Mouse (Mus musculus): ENCODE data around the gene 9930111J21Rik2. TPM values are rescaled to one million over a fixed set of nuclear protein-coding genes. Genes with fewer than 3 reads are reported as not detected.
"Not testable (repeated sequence)": the region's sequence is repeated elsewhere in the genome, so short reads cannot be mapped to it uniquely, and the experiment has no call there.

The 9930111J21Rik2 gene
- total and polyA plus RNA-seq, 2 experiments: 0.44 to 4.0 TPM

DNA sequence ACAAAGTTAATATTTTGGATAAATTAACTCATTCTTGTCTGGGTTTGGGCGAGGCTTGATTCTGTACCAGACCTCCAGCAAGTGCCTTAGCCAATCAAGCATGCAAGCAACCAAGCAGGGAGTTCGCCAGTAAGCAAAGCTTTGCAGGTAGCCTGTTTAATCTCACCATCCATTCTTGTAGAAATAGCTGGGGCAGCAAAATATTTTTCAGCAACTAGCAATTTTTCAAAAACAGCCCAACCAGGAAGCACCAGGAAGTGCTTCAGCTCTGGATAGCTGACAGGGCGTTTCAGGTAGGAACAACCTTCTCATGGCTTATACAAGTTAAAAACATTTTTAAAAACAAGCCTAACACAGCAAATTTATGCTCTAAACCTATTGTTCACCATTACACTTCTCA lies 30.8 kb upstream of the 9930111J21Rik2 start:
- no peaks in the 10 kb centered on the region for H3K36me3 ChIP-seq (ENCODE audit: control insufficient read depth, insufficient read depth, low read length)
- H3K79me2 ChIP-seq (ENCODE audit: control insufficient read depth, insufficient read depth, low read length): no peaks in the 10 kb centered on the region; the same call in 1 of the 2 replicates
- H3K27ac ChIP-seq (replicated peaks; ENCODE audit: insufficient read depth, low read depth, low read length): no peak overlapping the region; the same call in 1 of the 2 replicates
- H3K4me1 ChIP-seq (ENCODE audit: control insufficient read depth, insufficient read depth, low read length): peaks cover 27% of the 10 kb centered on the region
- DNase-seq (ENCODE audit: extremely low read depth, low read depth, low spot score): no peak
- no peak overlapping the region for H3K9ac ChIP-seq (ENCODE audit: low read depth, low read length)
- 88% methylated on average over 3 of the region's 3 CpGs for WGBS
- no peaks in the 10 kb centered on the region for H3K27me3 ChIP-seq (ENCODE audit: control insufficient read depth, insufficient read depth, low read length)
- TF ChIP-seq POLR2A (IDR thresholded peaks at IDR 0.05; ENCODE audit: extremely low read depth, insufficient read depth, low read length) (no peak), CTCF (IDR thresholded peaks at IDR 0.05; ENCODE audit: low read depth, low read length) (no peak)
- H3K4me3 ChIP-seq (ENCODE audit: insufficient read depth, low read depth, low read length): no peak overlapping the region

DNA sequence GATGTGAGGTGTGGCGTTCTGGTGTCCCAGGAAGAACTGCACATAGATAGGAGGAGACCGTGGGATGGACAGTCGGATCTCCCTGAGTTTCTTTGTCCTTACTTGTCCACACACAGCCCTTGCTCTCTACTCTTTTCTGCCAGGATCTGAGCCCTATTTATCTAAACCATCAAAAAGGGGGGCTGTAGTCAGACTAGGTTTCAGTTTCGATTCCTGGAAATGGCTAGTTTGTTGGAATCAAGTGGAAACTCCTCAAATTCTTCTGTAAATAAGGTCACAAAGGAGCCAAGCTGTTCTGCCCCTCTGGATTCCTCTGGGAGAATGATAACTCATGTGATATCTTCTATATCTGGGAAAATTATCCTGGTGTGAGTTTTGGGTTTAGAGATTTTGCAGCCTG lies 30.3 kb upstream of the 9930111J21Rik2 start:
- no peak overlapping the region for H3K4me3 ChIP-seq (ENCODE audit: insufficient read depth, low read depth, low read length)

DNA sequence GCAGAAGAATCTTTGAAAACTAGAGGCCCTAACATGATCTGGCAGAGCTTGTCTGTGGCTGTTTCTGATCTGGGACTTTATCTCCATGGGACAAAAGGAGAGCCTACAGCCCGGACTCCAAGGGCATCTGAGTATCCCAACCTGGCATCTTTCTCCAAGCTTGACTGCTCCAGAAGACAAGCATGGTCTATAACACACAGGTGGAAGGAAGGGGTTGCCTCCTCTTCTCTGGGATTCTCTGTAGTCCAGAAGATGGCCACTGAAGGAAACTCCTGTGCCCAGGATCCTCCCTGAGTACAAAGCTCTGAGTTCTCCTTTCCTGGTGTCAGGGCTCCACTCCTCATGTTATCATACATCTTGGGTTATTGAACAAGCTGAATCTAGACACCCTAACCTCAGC lies 29.6 kb upstream of the 9930111J21Rik2 start:
- Histone ChIP-seq H3K9ac (ENCODE audit: low read depth, low read length) (no peak overlapping the region), H3K4me1 (ENCODE audit: control insufficient read depth, insufficient read depth, low read length) (peaks cover 26% of the 10 kb centered on the region), H3K36me3 (ENCODE audit: control insufficient read depth, insufficient read depth, low read length) (no peaks in the 10 kb centered on the region), H3K27me3 (ENCODE audit: control insufficient read depth, insufficient read depth, low read length) (no peaks in the 10 kb centered on the region), H3K79me2 (ENCODE audit: control insufficient read depth, insufficient read depth, low read length) (no peaks in the 10 kb centered on the region; the same call in 1 of the 2 replicates), H3K27ac (replicated peaks; ENCODE audit: insufficient read depth, low read depth, low read length) (0 out of 2 replicates have a peak overlapping the region, but pooled peaks have one; percentile 5), H3K4me3 (ENCODE audit: insufficient read depth, low read depth, low read length) (no peak overlapping the region)
- DNase-seq (ENCODE audit: extremely low read depth, low read depth, low spot score): no peak
- TF ChIP-seq CTCF (IDR thresholded peaks at IDR 0.05; ENCODE audit: low read depth, low read length): no peak
- no peak for TF ChIP-seq POLR2A (IDR thresholded peaks at IDR 0.05; ENCODE audit: extremely low read depth, insufficient read depth, low read length)
- WGBS: 89% methylated on average over 1 of the region's 1 CpGs

More for the DNA sequence above, 30.3 kb upstream of the 9930111J21Rik2 start:
- Histone ChIP-seq H3K27ac (replicated peaks; ENCODE audit: insufficient read depth, low read depth, low read length) (no peak overlapping the region), H3K9ac (ENCODE audit: low read depth, low read length) (no peak overlapping the region), H3K27me3 (ENCODE audit: control insufficient read depth, insufficient read depth, low read length) (no peaks in the 10 kb centered on the region), H3K4me1 (ENCODE audit: control insufficient read depth, insufficient read depth, low read length) (peaks cover 28% of the 10 kb centered on the region), H3K36me3 (ENCODE audit: control insufficient read depth, insufficient read depth, low read length) (no peaks in the 10 kb centered on the region), H3K79me2 (ENCODE audit: control insufficient read depth, insufficient read depth, low read length) (no peaks in the 10 kb centered on the region; the same call in 1 of the 2 replicates)
- no peak for DNase-seq (ENCODE audit: extremely low read depth, low read depth, low spot score)
- no peak for TF ChIP-seq CTCF (IDR thresholded peaks at IDR 0.05; ENCODE audit: low read depth, low read length)
- 50% methylated on average over 4 of the region's 4 CpGs for WGBS

- Histone ChIP-seq H3K27me3 (ENCODE audit: control insufficient read depth, insufficient read depth, low read length) (no peaks in the 10 kb centered on the region), H3K9ac (ENCODE audit: low read depth, low read length) (no peak overlapping the region), H3K36me3 (ENCODE audit: control insufficient read depth, insufficient read depth, low read length) (no peaks in the 10 kb centered on the region), H3K27ac (replicated peaks; ENCODE audit: insufficient read depth, low read depth, low read length) (no peak overlapping the region), H3K4me1 (ENCODE audit: control insufficient read depth, insufficient read depth, low read length) (peaks cover 11% of the 10 kb centered on the region), H3K79me2 (ENCODE audit: control insufficient read depth, insufficient read depth, low read length) (no peaks in the 10 kb centered on the region), H3K4me3 (ENCODE audit: insufficient read depth, low read depth, low read length) (no peak overlapping the region)
- no peak for TF ChIP-seq CTCF (IDR thresholded peaks at IDR 0.05; ENCODE audit: low read depth, low read length)
- no peak for DNase-seq (ENCODE audit: extremely low read depth, low read depth, low spot score)
- WGBS: 57% methylated on average over 3 of the region's 3 CpGs
These were observed 27.7 kb upstream of the 9930111J21Rik2 start for GRCm38 (mm10) chr11:49078719-49079118.

- 80% methylated on average over 1 of the region's 1 CpGs for WGBS
- Histone ChIP-seq H3K27ac (replicated peaks; ENCODE audit: insufficient read depth, low read depth, low read length) (peak overlapping the region; percentile 23), H3K4me3 (ENCODE audit: insufficient read depth, low read depth, low read length) (no peak overlapping the region), H3K79me2 (ENCODE audit: control insufficient read depth, insufficient read depth, low read length) (no peaks in the 10 kb centered on the region), H3K27me3 (ENCODE audit: control insufficient read depth, insufficient read depth, low read length) (no peaks in the 10 kb centered on the region), H3K9ac (ENCODE audit: low read depth, low read length) (no peak overlapping the region), H3K4me1 (ENCODE audit: control insufficient read depth, insufficient read depth, low read length) (0 out of 2 replicates have a peak, but pooled peaks cover 3% of the 10 kb centered on the region), H3K36me3 (ENCODE audit: control insufficient read depth, insufficient read depth, low read length) (no peaks in the 10 kb centered on the region)
- TF ChIP-seq POLR2A (IDR thresholded peaks at IDR 0.05; ENCODE audit: extremely low read depth, insufficient read depth, low read length) (no peak), CTCF (IDR thresholded peaks at IDR 0.05; ENCODE audit: low read depth, low read length) (no peak)
- DNase-seq (ENCODE audit: extremely low read depth, low read depth, low spot score): no peak
These were observed 26.0 kb upstream of the 9930111J21Rik2 start for GRCm38 (mm10) chr11:49077012-49077411.

DNA sequence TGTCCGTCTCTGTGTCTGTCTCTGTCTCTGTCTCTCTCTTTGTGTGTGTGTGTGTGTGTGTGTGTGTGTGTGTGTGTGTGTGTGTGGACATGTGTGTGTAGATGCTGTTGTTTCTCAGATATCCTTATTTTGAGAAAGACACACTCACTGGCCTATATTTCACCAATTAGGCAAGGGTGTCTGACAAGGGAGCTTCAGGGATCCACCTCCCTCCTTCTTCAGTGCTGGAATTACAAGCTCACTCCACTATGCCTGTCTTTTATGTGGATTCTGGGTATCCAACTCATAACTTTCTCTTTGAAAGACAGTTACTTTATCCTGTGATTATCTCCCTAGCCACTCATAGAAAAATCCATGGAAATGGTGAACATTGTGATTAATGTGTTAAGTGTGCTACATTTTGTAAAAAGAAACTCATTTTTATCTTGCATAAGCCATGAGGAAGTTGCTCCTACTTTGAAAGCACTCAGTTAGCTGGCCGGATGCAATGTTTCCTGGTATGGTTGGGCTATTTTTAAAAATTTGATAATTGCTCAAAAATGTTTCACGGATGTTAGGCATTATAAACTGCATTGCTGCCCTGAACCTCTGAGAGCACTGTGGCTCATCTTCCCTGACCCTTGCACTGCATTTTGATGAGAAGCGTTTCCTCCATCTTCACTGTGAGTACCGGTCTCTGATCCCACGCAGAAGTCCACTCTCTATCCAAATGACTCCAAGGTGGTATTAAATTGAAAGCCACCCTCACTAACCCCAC lies 25.1 kb upstream of the 9930111J21Rik2 start, which contains the start of gene Ifi47:
Gene Ifi47, plus strand, starts transcription at position 587 of the 757 bp plus-strand sequence.
- peak within 1 kb of the TSS; percentile 30; the same call in 1 of the 2 replicates for H3K4me3 ChIP-seq (ENCODE audit: insufficient read depth, low read depth, low read length)

More for the DNA sequence above, 25.1 kb upstream of the 9930111J21Rik2 start, which contains the start of gene Ifi47:
- H3K27me3 ChIP-seq (ENCODE audit: control insufficient read depth, insufficient read depth, low read length); H3K36me3 ChIP-seq (ENCODE audit: control insufficient read depth, insufficient read depth, low read length); H3K9ac ChIP-seq (ENCODE audit: low read depth, low read length); H3K4me1 ChIP-seq (ENCODE audit: control insufficient read depth, insufficient read depth, low read length); H3K79me2 ChIP-seq (ENCODE audit: control insufficient read depth, insufficient read depth, low read length): not testable (repeated sequence)
- H3K27ac ChIP-seq (replicated peaks; ENCODE audit: insufficient read depth, low read depth, low read length): peak within 1 kb of the TSS; percentile 86
- WGBS: 71% methylated on average over 6 of the region's 6 CpGs
- DNase-seq (ENCODE audit: extremely low read depth, low read depth, low spot score): peak; percentile 43

All from liver, adult 2 months (tissue).